Mouse (Mus musculus) hindbrain, embryonic 12.5 days (tissue): ENCODE measurements around the gene Wdr18. TPM values are rescaled to one million over a fixed set of nuclear protein-coding genes. Genes with fewer than 3 reads are reported as not detected.

ENCODE experiments used
- ATAC-seq: fragments of 200-750 bp; cut with Nextera tagmentation; 2 replicates; pipeline ENCODE4 v1.8.0; 2017; ENCODE audit warnings: moderate TSS enrichment; ENCODE audit not compliant: low FRiP score
- H3K27ac ChIP-seq: fragments of 300-500 bp; sonication (generic); 2 replicates; pipeline ENCODE4 v1.5.1; 2016; ENCODE audit warnings: mild to moderate bottlenecking
- H3K27me3 ChIP-seq: fragments of 300-500 bp; sonication (generic); 2 replicates; pipeline ENCODE4 v1.6.1; 2016; ENCODE audit warnings: mild to moderate bottlenecking
- H3K36me3 ChIP-seq: fragments of 300-500 bp; sonication (generic); 2 replicates; pipeline ENCODE4 v1.6.1; 2016; ENCODE audit warnings: mild to moderate bottlenecking
- H3K4me1 ChIP-seq: fragments of 300-500 bp; sonication (generic); 2 replicates; pipeline ENCODE4 v1.6.1; 2016
- H3K4me2 ChIP-seq: fragments of 300-500 bp; sonication (generic); replicated peaks from 2 replicates; pipeline ENCODE4 v1.6.1; 2016; ENCODE audit warnings: mild to moderate bottlenecking
- H3K4me3 ChIP-seq: fragments of 300-500 bp; sonication (generic); 2 replicates; pipeline ENCODE4 v1.5.1; 2016; ENCODE audit warnings: mild to moderate bottlenecking
- H3K9ac ChIP-seq: fragments of 300-500 bp; sonication (generic); 2 replicates; pipeline ENCODE4 v1.6.1; 2016; ENCODE audit warnings: mild to moderate bottlenecking, moderate library complexity
- H3K9me3 ChIP-seq: fragments of 300-500 bp; sonication (generic); replicated peaks from 2 replicates; pipeline ENCODE4 v1.6.1; 2016; ENCODE audit warnings: mild to moderate bottlenecking
- WGBS: fragments of 180-500 bp; shearing (Covaris S2); methylation state at CpG from one replicate; pipeline ENCODE4 v1.1.7; 2016; 5-methylcytosine and 5-hydroxymethylcytosine counted together
- polyA plus RNA-seq: library from polyadenylated mRNA; unstranded; fragments of >200 nt; fragmentation: Nextera tagmentation; extraction: Ambion mirVana; gene quantifications from 2 replicates; pipeline ENCODE4 v1.2.1, GENCODE M21; 2016

Wdr18 gene
- polyA plus RNA-seq, 1 experiment from 2014 or later, result 100 TPM

- Histone ChIP-seq H3K27ac (no peak overlapping the region), H3K9me3 (no peaks in the 10 kb centered on the region), H3K27me3 (peaks cover 4% of the 10 kb centered on the region; the same call in 1 of the 2 replicates), H3K4me2 (no peak overlapping the region), H3K4me1 (peaks cover 33% of the 10 kb centered on the region), H3K9ac (no peak overlapping the region), H3K36me3 (peaks cover 20% of the 10 kb centered on the region), H3K4me3 (no peak overlapping the region)
- 67% methylated on average over 7 of the region's 7 CpGs for WGBS
- ATAC-seq, result no peak
These were observed 19.2 kb upstream of the Wdr18 start for GRCm38 (mm10) chr10:79940749-79941148.

GRCm38 (mm10) chr10:79942988-79943387, 17.0 kb upstream of the Wdr18 start:
- ATAC-seq, result no peak
- H3K9ac ChIP-seq, result no peak overlapping the region
- peaks cover 2% of the 10 kb centered on the region; the same call in 1 of the 2 replicates for H3K27me3 ChIP-seq
- H3K9me3 ChIP-seq, result no peaks in the 10 kb centered on the region
- H3K4me1 ChIP-seq, result peaks cover 33% of the 10 kb centered on the region
- 93% methylated on average over 1 of the region's 1 CpGs for WGBS
- H3K27ac ChIP-seq, result no peak overlapping the region
- H3K4me3 ChIP-seq, result no peak overlapping the region
- peaks cover 17% of the 10 kb centered on the region; the same call in 1 of the 2 replicates for H3K36me3 ChIP-seq
- H3K4me2 ChIP-seq, result no peak overlapping the region

GRCm38 (mm10) chr10:79943471-79943901, 16.5 kb upstream of the Wdr18 start:
- no peak overlapping the region for H3K27ac ChIP-seq
- 91% methylated on average over 8 of the region's 9 CpGs for WGBS
- ATAC-seq, result no peak
- no peak overlapping the region for H3K4me2 ChIP-seq
- H3K9me3 ChIP-seq, result no peaks in the 10 kb centered on the region
- peaks cover 30% of the 10 kb centered on the region for H3K4me1 ChIP-seq
- H3K4me3 ChIP-seq, result no peak overlapping the region
- 0 out of 2 replicates have a peak overlapping the region, but pooled peaks have one; percentile 13 for H3K9ac ChIP-seq
- H3K27me3 ChIP-seq, result no peaks in the 10 kb centered on the region
- peaks cover 19% of the 10 kb centered on the region; the same call in 1 of the 2 replicates for H3K36me3 ChIP-seq

- H3K9ac ChIP-seq, result peak overlapping the region; percentile 47
- no peak overlapping the region for H3K4me3 ChIP-seq
- 14% methylated on average over 16 of the region's 16 CpGs for WGBS
- peak; percentile 58 for ATAC-seq
- no peaks in the 10 kb centered on the region for H3K9me3 ChIP-seq
- peak overlapping the region; percentile 11; the same call in 1 of the 2 replicates for H3K4me2 ChIP-seq
- peaks cover 30% of the 10 kb centered on the region for H3K4me1 ChIP-seq
- H3K36me3 ChIP-seq, result peaks cover 41% of the 10 kb centered on the region
- H3K27ac ChIP-seq, result peak overlapping the region; percentile 74
- no peaks in the 10 kb centered on the region for H3K27me3 ChIP-seq
These were observed 14.3 kb upstream of the Wdr18 start for GRCm38 (mm10) chr10:79945507-79946234.

GRCm38 (mm10) chr10:79946752-79947322, 13.1 kb upstream of the Wdr18 start:
- Histone ChIP-seq H3K9me3 (no peaks in the 10 kb centered on the region), H3K4me3 (no peak overlapping the region), H3K4me2 (no peak overlapping the region), H3K27me3 (no peaks in the 10 kb centered on the region), H3K27ac (peak overlapping the region; percentile 74), H3K4me1 (peaks cover 30% of the 10 kb centered on the region), H3K36me3 (peaks cover 49% of the 10 kb centered on the region), H3K9ac (peak overlapping the region; percentile 49)
- 11% methylated on average over 7 of the region's 7 CpGs for WGBS
- no peak for ATAC-seq

- no peaks in the 10 kb centered on the region for H3K27me3 ChIP-seq
- H3K9me3 ChIP-seq, result no peaks in the 10 kb centered on the region
- no peak for ATAC-seq
- peaks cover 45% of the 10 kb centered on the region for H3K36me3 ChIP-seq
- no peak overlapping the region for H3K4me3 ChIP-seq
- peaks cover 30% of the 10 kb centered on the region for H3K4me1 ChIP-seq
- no peak overlapping the region for H3K27ac ChIP-seq
- H3K9ac ChIP-seq, result no peak overlapping the region
- no peak overlapping the region for H3K4me2 ChIP-seq
- 73% methylated on average over 6 of the region's 6 CpGs for WGBS
These were observed 12.4 kb upstream of the Wdr18 start for GRCm38 (mm10) chr10:79947502-79947901.

- H3K9me3 ChIP-seq, result no peaks in the 10 kb centered on the region
- H3K4me2 ChIP-seq, result no peak overlapping the region
- H3K4me3 ChIP-seq, result no peak overlapping the region
- H3K4me1 ChIP-seq, result peaks cover 24% of the 10 kb centered on the region
- no peak overlapping the region for H3K9ac ChIP-seq
- H3K27me3 ChIP-seq, result peaks cover 3% of the 10 kb centered on the region; the same call in 1 of the 2 replicates
- no peak for ATAC-seq
- 92% methylated on average over 4 of the region's 4 CpGs for WGBS
- no peak overlapping the region for H3K27ac ChIP-seq
- peaks cover 55% of the 10 kb centered on the region for H3K36me3 ChIP-seq
These were observed 10.1 kb upstream of the Wdr18 start for GRCm38 (mm10) chr10:79949873-79950272.

GRCm38 (mm10) chr10:79950661-79951060, 9.3 kb upstream of the Wdr18 start:
- 90% methylated on average over 18 of the region's 18 CpGs for WGBS
- H3K9ac ChIP-seq, result no peak overlapping the region
- H3K4me2 ChIP-seq, result no peak overlapping the region
- ATAC-seq, result no peak
- peaks cover 18% of the 10 kb centered on the region for H3K4me1 ChIP-seq
- H3K27ac ChIP-seq, result no peak overlapping the region
- H3K4me3 ChIP-seq, result no peak overlapping the region
- H3K27me3 ChIP-seq, result peaks cover 7% of the 10 kb centered on the region; the same call in 1 of the 2 replicates
- H3K9me3 ChIP-seq, result no peaks in the 10 kb centered on the region
- H3K36me3 ChIP-seq, result peaks cover 55% of the 10 kb centered on the region

GRCm38 (mm10) chr10:79953946-79954345, 6.0 kb upstream of the Wdr18 start:
- Histone ChIP-seq H3K9ac (no peak overlapping the region), H3K4me1 (peaks cover 4% of the 10 kb centered on the region; the same call in 1 of the 2 replicates), H3K4me2 (no peak overlapping the region), H3K4me3 (no peak overlapping the region), H3K36me3 (peaks cover 40% of the 10 kb centered on the region), H3K27ac (no peak overlapping the region), H3K27me3 (peaks cover 16% of the 10 kb centered on the region; the same call in 1 of the 2 replicates), H3K9me3 (no peaks in the 10 kb centered on the region)
- ATAC-seq, result no peak
- WGBS, result 88% methylated on average over 6 of the region's 6 CpGs

GRCm38 (mm10) chr10:79955691-79956090, 4.3 kb upstream of the Wdr18 start:
- Histone ChIP-seq H3K36me3 (peaks cover 22% of the 10 kb centered on the region), H3K4me3 (no peak overlapping the region), H3K4me2 (no peak overlapping the region), H3K4me1 (peaks cover 6% of the 10 kb centered on the region), H3K27ac (no peak overlapping the region), H3K27me3 (peaks cover 16% of the 10 kb centered on the region; the same call in 1 of the 2 replicates), H3K9me3 (no peaks in the 10 kb centered on the region), H3K9ac (peak overlapping the region; percentile 18; the same call in 1 of the 2 replicates)
- WGBS, result 75% methylated on average over 9 of the region's 9 CpGs
- no peak for ATAC-seq

- ATAC-seq, result no peak
- no peak overlapping the region for H3K4me3 ChIP-seq
- no peak overlapping the region for H3K27ac ChIP-seq
- no peaks in the 10 kb centered on the region for H3K9me3 ChIP-seq
- no peak overlapping the region for H3K9ac ChIP-seq
- H3K4me1 ChIP-seq, result peaks cover 13% of the 10 kb centered on the region
- peaks cover 16% of the 10 kb centered on the region; the same call in 1 of the 2 replicates for H3K27me3 ChIP-seq
- H3K4me2 ChIP-seq, result no peak overlapping the region
- 19% methylated on average over 4 of the region's 4 CpGs for WGBS
- H3K36me3 ChIP-seq, result peaks cover 13% of the 10 kb centered on the region
These were observed 3.3 kb upstream of the Wdr18 start for GRCm38 (mm10) chr10:79956643-79957154.

- H3K36me3 ChIP-seq, result peaks cover 17% of the 10 kb centered on the region
- 0 out of 2 replicates have a peak overlapping the region, but pooled peaks have one; percentile 27 for H3K9ac ChIP-seq
- no peak overlapping the region for H3K4me3 ChIP-seq
- 11% methylated on average over 21 of the region's 21 CpGs for WGBS
- peak overlapping the region; percentile 27; the same call in 1 of the 2 replicates for H3K4me2 ChIP-seq
- no peak for ATAC-seq
- peaks cover 13% of the 10 kb centered on the region for H3K4me1 ChIP-seq
- peaks cover 16% of the 10 kb centered on the region; the same call in 1 of the 2 replicates for H3K27me3 ChIP-seq
- H3K27ac ChIP-seq, result no peak overlapping the region
- H3K9me3 ChIP-seq, result no peaks in the 10 kb centered on the region
These were observed 1.7 kb upstream of the Wdr18 start for GRCm38 (mm10) chr10:79958140-79958816.
